Mouse (Mus musculus) kidney, postnatal 14 days (tissue): ENCODE measurements around the gene Rcor3.

Experiments
- DNase-seq: peaks from one replicate; pipeline ENCODE4 v3.0.0; 2022; ENCODE audit warnings: mixed read lengths

Rcor3 gene

DNA sequence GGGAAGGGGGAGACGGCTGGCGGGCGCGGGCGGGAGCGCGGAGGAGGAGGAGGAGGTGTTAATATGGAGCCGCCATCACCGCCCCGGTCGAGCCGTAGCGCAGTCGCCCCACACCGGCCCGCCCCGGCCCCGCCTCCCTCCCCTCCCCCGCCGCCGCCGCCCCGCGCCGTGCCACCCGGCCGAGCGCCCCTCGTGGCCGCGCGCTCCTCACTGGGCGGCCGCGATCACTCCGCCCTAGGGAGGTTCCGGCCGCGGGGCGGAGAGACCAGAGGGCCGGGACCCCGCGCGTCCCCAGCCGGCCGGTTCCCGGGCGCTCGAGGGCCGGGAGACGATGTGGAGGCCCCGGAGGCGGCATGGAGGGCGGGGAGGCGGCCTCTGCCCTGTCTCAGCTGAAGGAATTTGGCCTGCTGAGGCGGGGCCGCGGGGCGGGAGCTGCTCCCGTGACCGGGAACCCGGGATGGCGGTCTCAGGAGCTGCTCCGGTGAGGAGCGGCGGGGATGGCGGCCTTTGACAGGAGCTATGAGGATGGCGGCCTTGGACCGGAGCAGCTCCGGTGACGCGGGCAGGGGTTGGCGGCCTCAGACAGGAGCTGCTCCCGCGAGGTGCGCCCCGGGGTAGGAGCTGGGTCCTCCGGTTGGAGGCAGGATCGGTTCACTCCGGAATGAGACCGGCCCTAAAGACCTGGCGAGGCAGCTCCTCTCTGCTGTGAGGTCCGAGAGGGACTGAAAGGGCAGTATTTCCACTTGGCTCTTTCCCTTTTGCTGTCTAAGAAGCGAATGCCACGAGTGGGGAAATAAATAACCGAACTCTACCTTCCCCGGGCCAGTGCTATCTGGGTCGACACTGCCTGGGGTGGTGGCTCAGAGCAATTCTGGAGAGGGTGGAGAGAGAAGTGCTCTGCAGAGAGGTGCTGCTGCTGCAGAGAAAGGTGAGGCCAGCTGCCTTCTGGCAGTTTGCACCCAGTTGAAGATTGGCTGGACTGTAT, at the start of gene Rcor3:
TSS of gene Rcor3 (minus strand) at position 137 of the 985 bp plus-strand sequence.
- peak; percentile 92 for DNase-seq

DNA sequence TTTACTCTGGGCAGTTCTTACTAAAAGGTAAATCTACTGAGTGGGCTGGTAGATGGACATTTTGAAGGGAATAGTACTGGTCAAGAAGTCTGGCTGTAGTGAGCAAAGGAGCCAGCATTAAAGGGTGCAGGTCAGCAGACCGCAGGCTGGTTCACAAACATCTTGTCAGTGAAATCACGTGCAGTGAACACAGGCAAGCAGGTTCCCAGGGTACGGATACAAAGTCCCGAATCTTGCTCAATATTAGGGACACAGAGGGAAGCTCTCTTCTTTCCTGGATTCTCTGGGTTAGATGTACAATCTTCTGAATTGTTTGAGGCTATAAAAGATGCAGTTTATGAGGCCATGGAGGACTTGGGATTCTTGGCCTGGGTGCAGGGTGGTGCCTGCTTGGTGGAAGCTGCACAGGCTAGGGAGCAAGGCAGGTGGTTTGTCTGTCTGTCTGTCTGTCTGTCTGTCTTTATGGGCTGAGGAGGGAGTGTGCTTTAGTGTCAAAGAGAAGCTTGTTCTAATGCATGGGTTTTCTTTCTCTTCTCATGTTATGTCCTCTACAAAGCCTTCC, 43.9 kb upstream of the Rcor3 start:
- no peak for DNase-seq

DNA sequence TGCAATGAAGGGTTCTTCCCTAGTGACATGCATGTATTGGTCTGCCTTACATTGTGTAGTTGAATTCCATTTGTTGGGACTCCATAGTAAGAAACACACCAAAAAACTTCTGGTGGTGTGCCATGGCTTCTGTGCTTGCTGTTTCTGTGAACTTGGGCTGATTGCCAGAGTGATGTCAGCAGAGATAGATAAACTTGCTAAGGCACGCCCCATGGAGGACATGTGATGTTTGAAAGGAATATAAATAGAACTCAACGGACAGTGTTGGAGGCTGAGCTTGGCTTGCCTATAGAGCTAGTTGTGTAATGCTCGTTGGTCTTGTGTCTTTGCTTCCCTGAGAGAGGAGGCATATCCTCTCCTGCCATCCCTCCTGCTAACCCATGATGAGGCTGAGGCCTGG, 42.0 kb upstream of the Rcor3 start:
- DNase-seq = no peak

DNA sequence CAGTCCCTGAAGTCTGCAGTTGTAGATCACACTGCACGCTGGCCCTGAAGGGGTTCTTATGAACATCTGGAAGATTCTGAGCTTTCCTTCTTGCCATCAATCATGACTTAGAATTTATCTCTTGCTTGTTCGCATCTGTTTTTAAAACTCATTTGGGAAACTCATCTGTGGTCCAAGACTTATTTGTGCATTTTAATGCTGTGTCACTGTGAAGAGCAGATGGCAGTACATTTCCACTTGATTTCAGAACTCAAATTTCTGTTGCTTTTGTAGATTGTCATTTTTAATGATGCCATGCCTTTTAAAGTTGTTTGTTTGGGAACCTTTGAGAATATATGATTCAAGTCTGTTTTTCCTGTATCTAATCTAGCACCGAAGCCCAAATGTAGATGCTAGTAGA, 33.6 kb upstream of the Rcor3 start:
- DNase-seq = no peak

DNA sequence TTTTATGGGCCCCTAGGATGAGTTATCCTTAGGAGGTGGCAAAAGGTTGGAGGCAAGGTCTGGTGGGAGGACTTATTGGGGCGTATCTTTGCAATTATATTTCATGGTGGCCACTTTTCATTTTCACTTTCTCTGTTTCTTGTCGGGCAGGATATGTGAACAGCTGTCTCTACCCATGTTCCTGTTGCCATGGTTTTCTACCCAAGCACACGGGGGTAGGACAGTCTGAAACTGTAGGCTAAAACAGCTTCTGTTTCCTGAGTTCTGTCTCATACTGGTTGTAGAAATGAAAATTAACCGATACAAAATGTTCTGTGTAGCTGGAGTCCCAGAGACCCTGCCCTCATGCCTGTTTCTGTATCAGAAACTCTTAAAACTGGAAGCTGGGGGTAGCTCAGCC, 13.3 kb upstream of the Rcor3 start:
- no peak for DNase-seq

DNA sequence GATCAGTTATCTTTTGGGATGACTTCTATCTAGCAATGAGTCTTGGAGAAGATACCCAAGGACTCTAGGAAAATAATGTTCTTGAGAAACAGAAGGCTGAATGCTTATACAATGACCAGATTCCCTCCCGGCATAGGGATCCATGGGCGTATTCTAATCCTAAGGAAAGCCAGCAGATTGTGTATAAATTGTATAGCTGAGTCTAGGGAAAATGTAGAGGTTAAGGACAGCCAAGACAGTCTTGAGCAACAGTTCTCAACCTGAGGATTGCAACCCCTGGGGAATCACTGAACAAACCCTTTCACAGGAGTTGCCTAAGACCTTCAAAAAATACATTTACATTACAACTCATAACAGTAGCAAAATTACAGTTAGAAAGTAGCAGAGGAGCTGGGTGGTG, 2.5 kb upstream of the Rcor3 start:
- DNase-seq = no peak

DNA sequence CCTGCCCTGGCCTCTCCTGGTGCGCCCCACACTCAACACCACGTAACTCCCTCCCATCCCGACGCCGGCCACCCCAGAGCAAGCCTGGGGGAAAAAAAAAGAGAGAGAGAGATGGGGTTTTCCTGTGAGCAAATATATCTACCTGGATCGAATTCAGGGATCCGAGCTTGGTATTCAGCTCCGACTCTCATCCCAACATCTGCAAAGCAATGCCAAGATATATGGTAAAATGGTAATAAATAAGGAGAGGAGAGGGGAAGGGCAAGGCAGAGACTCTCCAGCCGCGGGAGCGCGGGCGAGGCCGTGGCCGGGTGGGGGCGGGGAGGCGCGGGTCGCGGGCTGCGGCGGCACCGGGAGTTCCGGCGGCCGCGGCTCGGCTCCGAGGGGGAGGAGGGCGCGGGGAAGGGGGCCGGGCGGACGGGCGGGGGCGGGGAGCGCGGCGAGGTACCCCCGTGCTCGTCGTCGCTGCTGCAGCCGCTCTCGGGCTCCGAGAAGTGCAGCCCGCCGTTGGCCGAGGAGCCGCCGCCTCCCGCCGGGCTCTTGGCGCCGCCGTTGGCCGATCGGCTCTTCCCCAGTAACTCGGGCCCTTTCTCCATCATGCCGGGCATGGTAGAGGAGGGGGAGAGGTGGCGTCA, 454 bp downstream of the Rcor3 start:
- no peak for DNase-seq

DNA sequence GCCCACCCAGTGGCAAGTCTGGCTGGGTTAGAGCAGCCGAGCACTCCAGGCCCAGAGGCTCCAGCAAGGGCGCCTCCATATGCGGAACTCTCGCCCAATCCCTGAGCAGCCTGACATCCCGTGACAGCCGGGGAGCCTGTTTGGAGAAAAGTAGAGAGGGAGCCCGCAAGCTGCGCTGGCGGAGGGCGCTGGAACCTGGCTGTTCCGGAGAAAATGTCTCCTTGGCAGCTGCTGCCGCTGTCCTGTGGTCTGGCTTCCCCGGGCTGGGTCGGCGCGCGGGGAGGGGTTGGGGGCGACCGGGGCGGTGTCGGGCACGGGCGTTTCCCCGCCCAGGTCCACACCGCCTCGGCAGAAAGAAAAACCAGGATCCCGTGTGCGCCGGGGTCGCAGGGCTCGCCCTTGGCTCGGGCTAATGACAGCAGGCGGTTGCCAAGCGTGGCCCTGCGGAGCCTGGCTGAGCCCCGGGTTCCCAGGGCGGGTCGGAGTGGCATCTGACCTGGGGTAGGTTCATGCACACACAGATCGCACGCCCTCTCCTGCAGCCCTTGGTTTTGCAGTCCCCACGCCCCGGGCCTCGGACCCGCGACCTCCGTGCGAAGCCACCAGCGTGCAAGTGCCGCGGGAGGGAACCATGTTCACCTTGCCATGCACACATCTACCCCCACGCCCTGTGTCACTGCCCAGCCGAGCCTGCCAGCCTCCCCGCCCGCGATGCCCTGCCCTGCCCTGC, 1.1 kb downstream of the Rcor3 start:
- DNase-seq = peak; percentile 89

DNA sequence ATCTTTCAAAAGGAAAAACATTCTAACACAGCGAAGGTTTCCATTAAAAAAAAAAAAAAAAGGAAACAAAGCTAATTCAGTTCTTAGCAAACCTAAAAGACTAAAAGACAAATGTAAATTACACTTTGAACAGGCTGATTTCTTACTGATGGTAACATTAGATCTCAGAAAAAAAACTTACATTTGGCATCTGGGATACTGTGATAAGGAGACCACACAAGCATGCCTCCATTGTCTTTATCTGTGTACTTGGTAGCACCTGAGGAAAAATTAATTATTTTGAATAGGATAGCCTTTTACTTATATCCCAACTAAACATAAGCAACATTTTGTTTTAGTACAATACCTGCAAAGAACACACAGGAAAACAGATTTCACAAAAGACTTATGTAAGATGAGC, 7.7 kb downstream of the Rcor3 start:
- DNase-seq = no peak

DNA sequence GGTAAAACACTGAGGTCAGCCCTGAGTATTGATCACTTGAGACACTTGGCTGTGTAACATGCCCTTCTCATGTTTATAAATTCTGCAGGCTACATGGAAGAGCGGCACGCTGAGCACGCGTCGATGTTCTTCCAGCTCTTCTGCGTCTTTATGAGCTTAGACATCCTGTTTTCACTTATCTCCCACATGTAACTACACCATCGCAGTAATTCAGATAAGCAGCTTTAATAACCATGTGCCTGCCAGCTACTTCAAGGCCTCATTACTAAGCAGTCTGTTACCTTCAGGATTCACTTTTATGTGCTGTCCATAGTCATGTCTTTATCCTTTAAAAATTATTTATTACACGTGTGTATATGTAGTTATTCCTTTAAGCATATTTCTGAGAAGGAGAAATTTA, 9.5 kb downstream of the Rcor3 start:
- no peak for DNase-seq

DNA sequence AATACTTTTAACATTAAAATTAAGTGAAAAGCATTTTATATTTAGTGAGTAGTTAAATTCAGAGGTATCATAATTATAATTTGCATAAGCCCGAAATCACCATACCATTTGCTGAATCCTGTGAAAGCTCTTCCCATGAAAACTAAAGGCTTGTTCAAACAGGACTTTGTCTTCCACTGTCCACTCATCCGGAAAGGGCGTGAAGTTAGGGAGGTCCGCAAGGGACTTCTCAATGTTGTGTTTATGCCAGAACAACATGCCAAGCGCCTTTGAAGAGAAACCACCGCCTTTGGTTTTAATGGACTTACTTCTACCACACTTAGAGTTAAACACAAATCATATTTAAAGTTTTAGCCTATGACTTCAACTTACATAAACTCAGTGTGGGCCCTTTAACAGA, 12.1 kb downstream of the Rcor3 start:
- peak; percentile 66 for DNase-seq

DNA sequence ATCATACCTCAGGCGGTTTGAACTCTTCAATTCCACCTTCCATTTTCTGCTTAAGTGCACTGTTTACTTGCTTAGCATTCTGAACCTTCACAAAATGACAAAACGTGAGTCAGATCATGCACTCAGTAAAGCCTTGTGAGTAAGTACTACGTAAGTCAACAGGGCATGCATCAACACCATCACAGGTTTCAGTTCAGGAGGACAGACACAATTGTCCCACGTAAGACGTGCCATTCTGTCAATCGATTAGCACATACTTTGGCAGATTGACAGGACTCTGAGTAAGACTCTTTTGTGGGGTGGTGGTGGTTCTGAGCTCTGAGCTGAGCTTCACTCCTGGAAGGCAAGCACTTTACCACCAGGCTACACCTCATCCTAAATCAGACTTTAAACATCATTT, 21.6 kb downstream of the Rcor3 start:
- DNase-seq = no peak

DNA sequence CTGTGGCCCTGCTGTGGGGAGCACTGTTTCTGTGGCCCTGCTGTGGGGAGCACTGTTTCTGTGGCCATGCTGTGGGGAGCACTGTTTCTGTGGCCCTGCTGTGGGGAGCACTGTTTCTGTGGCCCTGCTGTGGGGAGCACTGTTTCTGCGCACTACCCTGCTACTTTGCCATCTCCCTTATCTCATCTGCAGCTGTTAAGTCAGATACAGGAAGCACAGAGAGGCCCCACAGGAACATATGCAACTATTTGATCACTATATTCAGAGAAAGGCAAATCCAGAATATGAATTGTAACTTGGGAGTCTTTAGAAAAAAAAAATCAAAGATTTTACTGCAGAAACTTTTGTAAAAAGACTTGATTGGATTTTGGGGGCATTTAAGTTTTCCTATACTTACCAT, 22.5 kb downstream of the Rcor3 start:
- no peak for DNase-seq

DNA sequence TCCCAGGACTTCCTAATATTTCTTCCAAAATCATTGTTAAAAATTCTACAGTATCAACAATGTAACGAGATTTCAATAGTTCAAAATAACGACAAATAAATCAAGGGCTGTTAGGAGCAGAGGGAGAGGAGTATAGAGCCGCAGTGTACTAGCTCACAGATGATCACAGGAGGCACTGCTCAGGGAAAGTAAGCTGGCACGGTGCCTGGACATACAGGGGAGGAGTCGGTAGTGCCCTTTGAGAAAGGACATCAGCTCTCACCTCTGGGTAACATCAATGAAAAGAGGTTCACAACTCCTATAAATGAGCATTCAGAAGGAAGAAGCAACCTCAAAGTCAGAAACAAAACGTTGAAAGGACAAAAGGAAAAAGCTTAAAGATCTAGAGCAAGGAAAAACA, 28.7 kb downstream of the Rcor3 start:
- DNase-seq = peak; percentile 78

DNA sequence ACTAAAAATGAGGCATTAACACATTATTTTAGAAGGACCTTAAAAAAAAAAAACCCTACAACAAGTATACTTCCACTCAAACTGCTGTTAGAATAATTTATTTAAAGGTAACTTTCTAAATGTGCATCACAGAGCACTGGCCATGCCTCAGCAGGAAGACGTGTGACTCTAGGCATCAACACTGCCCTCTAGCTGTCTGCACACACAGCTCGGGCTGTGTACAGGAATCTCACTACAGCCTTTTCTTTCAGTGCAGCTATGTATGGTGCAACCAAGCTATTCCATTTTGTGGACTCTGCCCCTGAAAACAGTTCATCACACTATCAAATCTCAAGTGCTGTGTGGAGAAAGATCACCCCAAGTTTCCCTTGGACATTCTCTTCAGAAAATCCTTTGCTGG, 30.5 kb downstream of the Rcor3 start:
- peak; percentile 60 for DNase-seq

DNA sequence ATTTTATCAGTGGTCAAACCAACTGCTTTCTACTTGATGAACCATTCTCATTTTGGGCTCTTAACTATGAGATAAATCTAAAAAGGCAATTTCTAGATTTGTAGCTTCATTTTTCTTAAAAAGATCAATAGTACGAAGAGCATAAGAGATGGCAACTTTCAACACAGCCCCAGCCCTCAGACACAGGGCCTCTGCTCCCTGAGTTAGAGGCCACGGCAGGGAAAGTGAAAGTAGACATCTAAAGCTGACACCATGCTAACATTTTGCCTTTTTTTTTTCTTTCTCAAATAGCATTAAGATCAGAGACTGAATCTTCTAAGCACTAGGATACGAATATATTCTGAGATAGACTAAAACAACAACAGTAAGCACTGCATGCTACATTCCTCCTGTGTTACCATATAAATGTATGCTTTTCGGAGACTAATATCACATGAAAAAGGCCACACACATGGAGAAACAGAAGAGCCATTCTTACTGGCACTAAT, 31.9 kb downstream of the Rcor3 start:
- DNase-seq = no peak

DNA sequence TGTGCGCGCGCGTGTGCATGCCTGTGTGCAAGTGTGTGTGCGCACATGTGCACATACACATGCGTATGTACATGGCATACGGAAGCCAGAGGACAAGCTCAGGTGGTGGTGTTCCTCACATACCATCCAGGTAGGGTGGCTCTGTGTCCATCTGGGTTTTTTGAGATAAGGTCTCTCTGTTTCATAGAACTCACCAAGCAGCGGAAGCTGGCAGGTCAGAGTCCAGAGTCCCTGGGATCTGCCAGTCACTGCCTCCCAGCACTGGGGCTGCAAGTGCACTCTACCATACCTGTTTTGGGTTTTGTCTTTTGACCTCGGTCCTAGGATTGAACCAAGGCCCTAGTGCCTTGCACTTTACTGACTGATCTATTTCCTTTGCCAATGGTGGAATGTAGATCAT, 33.8 kb downstream of the Rcor3 start:
- peak; percentile 55 for DNase-seq

DNA sequence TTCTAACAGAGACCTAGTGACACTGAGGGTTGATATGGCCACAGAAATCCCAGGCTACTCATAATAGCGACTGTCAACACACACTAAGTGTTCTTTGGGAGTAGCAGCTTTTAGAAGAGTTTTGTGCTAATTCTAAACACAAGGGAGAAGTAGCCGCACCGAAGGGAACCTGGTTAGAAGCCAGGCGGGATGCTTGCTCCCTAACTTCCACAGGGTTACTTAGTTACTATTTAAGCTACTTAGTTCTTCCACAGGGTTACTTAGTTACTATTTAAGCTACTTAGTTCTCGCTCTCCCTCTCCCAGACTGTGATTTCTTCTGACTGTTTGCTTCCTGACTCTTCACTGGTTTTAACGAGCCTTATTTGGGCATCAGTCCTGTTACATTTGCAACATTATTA, 34.7 kb downstream of the Rcor3 start:
- peak; percentile 57 for DNase-seq

DNA sequence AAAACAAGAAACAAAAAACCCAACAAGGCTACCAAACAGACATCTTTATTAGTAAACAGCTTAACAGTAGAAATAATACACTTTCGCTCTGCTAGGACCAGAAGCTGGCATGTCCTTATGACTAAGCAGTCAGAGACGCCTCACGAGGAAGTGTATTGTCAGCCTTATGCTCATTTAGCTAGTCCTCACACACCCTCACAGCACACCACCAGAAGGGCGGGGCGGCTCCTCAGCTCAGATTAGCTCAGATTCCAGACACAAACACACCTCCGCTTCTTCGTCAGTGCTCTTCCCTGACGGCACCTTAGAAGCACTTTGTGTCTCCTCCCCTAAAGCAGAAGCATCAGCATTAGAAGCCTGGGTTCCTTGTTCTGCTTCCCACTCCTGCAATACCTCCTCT, 36.5 kb downstream of the Rcor3 start:
- DNase-seq = no peak

DNA sequence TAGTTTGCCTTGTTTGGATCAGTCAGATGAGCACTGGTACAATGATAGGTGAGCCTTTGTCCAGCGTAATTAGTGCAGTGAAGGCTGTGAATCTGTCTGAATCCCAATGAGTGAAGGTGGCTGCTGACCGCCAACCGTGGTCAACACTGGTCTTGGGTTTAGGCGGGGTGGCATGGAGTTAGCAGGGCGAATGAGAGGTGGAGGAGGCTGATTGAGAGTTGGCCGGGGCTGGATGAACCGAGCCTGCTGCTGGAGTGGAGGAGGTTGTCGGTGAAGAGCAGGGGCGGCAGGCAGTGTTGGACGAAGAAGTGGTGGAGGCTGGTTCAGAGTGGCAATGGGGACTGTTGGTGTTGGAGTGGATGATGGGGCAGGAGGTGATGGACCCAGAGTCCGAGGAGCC, 37.1 kb downstream of the Rcor3 start:
- no peak for DNase-seq

DNA sequence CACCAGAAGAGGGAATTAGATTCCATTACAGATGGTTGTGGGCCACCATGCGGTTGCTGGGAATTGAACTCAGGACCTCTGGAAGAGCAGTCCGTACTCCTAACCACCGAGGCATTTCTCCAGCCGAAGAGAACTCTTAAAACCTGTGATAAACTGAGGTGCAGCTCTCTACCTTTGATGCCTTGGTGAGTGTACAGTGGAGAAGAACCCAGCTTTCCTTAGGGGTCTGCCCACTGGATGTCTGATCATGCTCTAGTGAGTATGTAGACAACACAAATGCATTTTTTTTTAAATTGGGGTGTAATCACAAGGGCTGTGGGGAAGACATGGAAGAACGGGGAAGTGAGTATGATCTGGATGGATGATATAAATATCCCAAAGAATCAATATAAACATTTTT, 42.2 kb downstream of the Rcor3 start:
- no peak for DNase-seq

DNA sequence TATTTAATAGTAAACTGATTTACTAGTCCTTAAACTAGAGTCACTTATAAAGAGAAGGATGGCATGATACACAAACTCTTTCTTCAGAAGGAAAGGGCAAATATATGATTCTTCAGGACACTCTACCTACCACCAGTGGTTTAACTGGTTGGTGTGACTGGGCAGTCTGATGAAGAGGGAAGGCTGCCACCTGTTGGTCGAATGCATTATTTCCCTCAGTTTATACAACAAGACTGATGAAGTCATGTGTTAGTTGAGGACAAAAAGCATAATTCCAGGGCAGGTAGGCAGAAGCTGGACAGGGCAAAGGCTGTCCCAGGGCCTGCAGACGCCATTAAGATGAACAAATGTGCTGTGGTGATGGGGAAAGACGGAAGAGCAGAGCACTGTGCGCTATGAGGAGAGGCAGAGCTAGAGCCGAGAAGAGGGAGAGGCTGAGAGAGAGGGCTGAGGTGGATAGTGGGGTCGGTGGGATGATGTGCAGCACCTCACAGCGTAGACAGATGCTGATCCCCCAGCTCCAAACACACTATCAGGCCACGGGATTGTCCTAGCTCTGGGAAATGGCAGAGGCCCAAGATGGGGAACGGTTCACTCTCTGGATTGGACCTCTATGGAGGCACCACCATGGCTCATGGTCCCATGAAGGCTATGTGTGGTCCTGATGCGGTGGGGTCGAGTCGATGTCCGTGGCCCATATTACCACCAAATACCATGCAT, 43.3 kb downstream of the Rcor3 start:
- DNase-seq = peak; percentile 82
